Mouse (Mus musculus): ENCODE data around the gene Cstf1. TPM values are rescaled to one million over a fixed set of nuclear protein-coding genes. Genes with fewer than 3 reads are reported as not detected.
A peak's percentile ranks its signal among the peaks of the same experiment; 100 is the strongest.

The Cstf1 gene
- 40.3 and 52.1 TPM in 2 replicates for total RNA-seq (2017)

DNA sequence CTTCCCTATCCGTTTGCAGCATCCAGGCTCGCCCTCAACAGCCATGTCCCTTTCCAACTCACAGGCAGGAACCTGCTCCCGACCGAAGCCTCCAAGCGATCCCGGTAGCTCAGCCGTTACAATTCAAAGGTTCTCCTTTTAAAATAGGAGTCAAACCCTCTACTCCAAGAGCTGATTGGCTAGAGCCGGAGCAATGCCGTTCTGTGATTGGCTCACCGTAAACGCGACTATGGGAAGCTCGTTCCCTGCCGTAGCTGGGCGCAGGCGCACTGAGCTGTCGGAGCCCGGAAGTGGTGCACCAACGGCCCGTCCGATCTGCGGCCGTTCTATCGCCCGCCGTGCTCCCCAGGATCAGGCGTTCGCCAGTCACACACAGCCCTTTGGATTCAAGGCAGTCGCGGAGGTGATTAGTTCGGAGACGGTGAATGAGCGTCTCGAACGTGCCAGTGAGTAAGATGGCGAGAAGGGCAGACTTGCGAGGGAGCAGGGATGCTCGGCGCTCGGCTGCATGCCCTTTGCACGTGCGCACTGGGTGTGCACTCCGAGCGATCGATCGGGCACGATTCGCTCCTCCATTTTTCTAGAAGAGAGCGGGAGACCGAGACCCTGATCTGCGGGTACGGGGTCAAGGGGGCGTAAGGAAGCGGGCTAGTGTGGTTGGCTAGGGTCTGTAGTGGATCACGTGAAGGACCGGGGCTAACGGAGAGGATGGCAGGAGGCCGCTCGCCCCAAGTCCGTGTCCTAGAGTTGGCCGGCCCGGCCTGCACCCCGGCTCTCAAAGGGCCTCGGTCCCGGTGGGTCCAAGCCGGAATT, at the start of gene Cstf1, which contains the start of gene Aurka:
Cstf1 (plus strand) TSS at position 271 of the 813 bp plus-strand sequence.
Aurka (minus strand) TSS at position 125 of the 813 bp plus-strand sequence.
- peak; percentile 95 for ATAC-seq (replicated peaks; ENCODE audit: low read depth, poor library complexity, severe bottlenecking)

- ATAC-seq (replicated peaks; ENCODE audit: low read depth, poor library complexity, severe bottlenecking) = peak; percentile 96
Measured at GRCm38 (mm10) chr2:172320878-172321277, 49.6 kb upstream of the Cstf1 start.

DNA sequence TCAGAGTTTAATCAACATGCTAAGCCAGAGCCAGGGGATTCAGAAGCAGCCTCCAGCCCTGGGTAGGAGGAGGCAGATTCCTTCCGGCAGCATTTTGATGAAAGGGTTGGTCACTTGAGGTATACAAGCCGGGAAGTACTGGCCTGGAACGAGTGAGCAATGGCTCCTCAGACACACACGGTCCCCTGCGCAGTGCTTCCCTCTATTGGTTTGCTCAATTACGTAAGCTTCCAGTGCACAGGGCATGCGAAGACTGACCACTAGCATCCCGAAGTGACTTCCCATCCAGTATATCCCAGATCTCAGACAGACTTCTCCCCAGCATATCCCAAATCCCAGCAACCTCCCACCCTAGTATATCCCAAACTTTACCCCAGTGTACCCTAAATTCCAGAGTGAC, 42.2 kb upstream of the Cstf1 start:
- ATAC-seq (replicated peaks; ENCODE audit: low read depth, poor library complexity, severe bottlenecking) = no peak

- peak; percentile 83; the same call in 1 of the 2 replicates for ATAC-seq (replicated peaks; ENCODE audit: low read depth, poor library complexity, severe bottlenecking)
Measured at GRCm38 (mm10) chr2:172329179-172329578, 41.3 kb upstream of the Cstf1 start.

DNA sequence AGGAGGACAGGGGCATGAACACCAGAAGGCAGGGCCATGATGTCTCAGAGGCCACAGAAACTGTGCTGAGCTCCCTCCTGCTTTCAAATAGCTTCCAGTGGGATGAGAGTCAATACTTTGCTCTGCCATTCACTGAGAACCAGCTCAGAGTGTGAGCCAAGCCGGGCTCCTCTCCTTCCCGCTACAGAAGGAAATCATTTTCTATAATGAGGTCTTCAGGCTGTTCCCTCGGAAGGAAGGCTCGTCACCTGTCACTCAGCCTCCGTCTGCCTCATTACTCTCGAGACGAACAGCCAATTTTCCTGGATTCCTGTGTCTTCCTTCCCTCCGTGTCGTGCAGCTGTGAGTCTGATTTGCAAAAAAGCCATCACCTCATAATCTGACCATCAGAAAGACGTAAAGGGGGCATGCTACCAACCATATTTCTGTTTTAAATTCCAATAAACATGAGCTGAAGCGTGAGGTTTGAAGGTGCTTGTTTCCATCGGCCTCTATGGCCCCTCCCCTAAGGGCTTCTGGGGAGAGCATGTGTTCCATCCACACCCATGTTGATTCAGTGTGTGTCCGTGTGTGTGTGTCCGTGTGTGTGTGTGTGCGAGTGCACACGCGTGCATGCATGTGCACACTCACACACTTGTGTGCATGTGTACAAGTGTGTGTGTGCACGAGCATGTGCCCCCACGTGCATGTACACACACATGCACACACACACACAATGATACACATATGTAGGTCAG, 32.1 kb upstream of the Cstf1 start:
- ATAC-seq (replicated peaks; ENCODE audit: low read depth, poor library complexity, severe bottlenecking) = no peak

DNA sequence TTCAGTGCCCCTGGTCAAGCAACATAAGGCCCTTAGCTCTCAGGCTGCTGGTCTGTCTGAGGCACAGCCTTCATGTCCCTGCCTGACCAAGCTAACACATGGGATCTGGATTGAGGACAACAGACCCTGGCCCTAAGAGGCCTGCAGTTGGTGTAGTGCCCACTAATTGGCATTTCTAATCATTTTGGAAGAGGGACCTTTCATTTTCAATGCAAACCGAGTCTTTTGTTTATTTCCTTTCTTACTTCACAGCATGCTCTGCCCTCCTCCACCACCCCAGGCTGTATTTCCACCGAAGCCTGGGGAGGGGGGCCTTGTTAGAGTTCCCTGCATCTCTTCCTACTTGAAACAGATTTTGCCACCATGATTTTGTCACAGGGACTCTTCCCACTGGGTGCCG, 29.5 kb upstream of the Cstf1 start:
- no peak for ATAC-seq (replicated peaks; ENCODE audit: low read depth, poor library complexity, severe bottlenecking)

- no peak for ATAC-seq (replicated peaks; ENCODE audit: low read depth, poor library complexity, severe bottlenecking)
Measured at GRCm38 (mm10) chr2:172341606-172342005, 28.9 kb upstream of the Cstf1 start.

DNA sequence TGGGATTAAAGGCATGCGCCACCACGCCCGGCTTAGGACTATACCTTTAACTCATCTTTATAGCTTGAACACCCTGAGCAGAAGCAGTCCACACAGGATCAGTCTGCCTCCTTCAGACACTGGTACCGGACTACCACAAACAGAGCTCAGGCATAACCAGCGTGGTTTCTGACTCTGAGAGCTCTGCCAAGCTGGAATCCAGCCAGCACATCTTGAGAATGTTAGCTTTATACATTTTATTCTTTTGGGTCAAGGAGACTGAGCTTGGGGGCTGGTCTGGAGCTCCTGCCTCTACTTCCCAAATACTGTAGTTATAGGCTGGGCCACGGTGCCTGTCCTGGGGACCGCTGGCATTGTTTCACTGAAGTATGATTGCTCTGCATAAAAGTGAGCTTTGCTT, 26.7 kb upstream of the Cstf1 start:
- no peak for ATAC-seq (replicated peaks; ENCODE audit: low read depth, poor library complexity, severe bottlenecking)

DNA sequence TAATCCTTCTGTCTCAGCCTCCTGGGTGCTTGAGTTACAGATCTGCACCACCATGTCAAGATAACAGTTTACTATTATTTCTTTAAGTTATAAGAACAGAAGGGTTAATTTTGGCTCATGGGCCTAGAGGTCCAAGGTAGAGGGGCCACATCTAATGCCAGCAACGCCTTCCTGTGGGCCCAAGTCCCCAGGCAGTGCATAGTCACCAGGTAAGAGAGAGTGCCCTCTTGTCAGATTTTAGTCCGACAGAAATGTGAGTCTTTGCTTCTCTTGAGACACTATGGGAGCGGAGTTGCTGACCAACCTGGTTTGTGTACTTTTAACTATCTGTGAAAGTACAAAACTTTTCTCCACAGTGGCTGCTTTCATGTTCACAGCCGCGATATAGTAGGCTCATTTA, 25.8 kb upstream of the Cstf1 start:
- no peak for ATAC-seq (replicated peaks; ENCODE audit: low read depth, poor library complexity, severe bottlenecking)

- peak; percentile 85 for ATAC-seq (replicated peaks; ENCODE audit: low read depth, poor library complexity, severe bottlenecking)
Measured at GRCm38 (mm10) chr2:172345258-172345738, 25.2 kb upstream of the Cstf1 start, which contains the start of gene Fam210b. Gene Fam210b (plus strand): TSS chr2:172345565.

DNA sequence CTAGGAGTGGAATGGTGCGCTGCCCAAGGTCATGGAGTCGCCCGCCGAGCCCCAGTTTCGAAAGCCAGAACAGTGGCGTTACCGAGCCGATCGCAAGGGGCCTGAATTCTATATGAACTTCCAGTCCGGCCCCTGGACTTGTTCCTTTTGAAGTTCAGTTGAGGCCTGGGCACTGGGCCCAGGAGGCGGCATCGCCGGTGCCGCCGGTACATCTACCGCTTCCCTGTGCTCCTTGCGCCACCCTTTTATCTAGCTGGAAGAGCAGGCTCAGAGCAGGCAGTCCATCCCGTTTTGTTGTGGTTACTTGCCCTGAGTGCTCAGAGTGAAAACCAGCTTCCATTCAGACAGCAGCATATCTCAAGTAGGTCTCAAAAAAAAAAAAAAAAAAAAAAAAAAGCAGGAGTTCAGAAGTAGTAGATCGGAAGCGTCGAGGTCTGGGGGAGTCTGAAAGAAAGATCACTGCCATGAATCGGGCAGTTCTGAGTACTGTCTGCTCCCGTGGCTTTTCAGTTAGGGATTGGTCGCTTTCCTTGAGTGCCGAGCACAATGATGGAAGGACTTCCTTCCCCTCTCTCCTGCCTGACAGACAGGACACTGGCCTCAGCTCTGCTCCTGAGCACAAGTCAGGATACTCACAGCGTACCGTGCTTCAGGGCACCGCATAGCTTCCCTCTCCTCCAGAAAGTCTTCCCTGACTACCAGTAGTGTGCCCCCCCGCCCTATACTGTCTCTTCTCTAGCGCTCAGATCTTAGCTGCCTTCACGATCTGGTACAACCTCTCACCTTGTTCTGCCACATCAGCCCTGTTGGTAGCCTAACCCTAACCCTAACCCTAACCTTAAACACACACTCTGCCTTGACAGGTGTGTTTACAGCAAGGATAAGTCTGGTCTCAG, 24.2 kb upstream of the Cstf1 start:
- ATAC-seq (replicated peaks; ENCODE audit: low read depth, poor library complexity, severe bottlenecking) = peak; percentile 24

- ATAC-seq (replicated peaks; ENCODE audit: low read depth, poor library complexity, severe bottlenecking) = no peak
Measured at GRCm38 (mm10) chr2:172346933-172347611, 23.4 kb upstream of the Cstf1 start.

DNA sequence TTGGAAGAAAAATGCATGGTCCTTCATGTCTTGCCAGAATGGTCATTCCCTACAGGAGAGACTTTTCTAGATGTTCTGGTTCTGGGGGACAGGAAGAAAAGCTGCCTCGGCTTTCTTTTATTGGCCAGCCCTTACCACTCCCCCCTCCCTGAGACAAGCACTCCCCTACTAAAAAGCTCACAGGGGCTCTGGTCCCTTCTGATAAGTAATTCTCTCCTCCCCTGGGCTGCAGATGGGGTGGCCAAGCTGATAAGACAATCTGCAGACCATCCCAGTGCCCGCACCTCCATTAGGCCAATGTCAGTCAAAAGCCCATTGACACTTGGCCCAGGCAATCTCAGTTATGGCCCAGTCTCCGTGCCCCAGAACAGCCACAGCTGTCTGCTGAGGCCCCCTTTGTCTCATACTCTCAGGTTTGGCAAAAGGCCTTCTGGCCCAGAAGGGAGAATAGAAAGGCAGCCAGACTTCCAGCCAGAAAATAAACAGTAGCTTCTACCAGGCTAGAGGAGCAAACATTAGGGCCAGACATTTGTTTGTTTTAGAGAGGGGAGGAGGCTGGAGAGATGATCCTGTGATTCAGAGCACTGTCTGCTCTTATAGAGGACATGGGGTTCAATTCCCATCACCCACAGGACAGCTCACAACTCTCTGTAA, 22.1 kb upstream of the Cstf1 start:
- no peak; the same call in 1 of the 2 replicates for ATAC-seq (replicated peaks; ENCODE audit: low read depth, poor library complexity, severe bottlenecking)

DNA sequence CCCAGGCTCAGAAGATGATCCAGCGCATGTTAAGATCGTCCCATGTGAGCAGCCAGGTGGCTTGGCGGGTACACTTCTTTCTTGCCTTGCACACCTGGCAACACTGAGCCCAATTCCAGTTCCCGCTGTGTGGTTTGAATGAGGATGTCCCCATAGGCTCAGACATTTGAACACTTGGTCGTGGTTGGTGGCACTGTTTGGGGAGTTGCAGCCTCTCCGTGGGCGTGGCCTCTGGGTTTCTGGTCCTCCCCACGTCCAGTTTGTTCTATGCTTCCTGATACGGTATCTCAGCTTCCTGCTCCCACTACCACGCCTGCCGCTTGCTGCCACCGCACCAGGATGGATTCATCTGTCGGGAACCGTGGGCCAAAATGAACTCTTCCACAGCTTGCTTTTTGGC, 20.7 kb upstream of the Cstf1 start:
- ATAC-seq (replicated peaks; ENCODE audit: low read depth, poor library complexity, severe bottlenecking) = no peak

DNA sequence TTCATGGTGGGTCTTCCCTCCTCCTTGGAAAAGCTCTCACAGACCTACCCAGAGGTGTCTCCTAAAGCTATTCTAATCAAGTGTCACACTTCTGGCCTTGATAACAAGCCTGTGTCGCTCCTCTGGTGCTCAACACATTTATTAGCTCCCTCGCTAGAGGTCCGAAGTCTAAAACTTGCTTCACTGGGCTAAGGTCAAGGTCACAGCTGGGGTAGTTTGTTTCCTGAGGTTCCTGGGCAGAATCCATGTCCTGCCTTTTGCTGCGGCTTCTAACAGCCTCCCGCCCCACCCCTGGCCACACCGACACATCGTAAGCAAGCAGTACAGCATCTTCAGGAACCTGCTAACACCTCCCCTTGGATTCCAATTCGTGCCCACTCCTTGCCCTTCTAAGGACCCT, 19.7 kb upstream of the Cstf1 start:
- no peak for ATAC-seq (replicated peaks; ENCODE audit: low read depth, poor library complexity, severe bottlenecking)

- no peak for ATAC-seq (replicated peaks; ENCODE audit: low read depth, poor library complexity, severe bottlenecking)
Measured at GRCm38 (mm10) chr2:172353218-172353617, 17.3 kb upstream of the Cstf1 start.

- ATAC-seq (replicated peaks; ENCODE audit: low read depth, poor library complexity, severe bottlenecking) = no peak
Measured at GRCm38 (mm10) chr2:172354761-172355160, 15.7 kb upstream of the Cstf1 start.

DNA sequence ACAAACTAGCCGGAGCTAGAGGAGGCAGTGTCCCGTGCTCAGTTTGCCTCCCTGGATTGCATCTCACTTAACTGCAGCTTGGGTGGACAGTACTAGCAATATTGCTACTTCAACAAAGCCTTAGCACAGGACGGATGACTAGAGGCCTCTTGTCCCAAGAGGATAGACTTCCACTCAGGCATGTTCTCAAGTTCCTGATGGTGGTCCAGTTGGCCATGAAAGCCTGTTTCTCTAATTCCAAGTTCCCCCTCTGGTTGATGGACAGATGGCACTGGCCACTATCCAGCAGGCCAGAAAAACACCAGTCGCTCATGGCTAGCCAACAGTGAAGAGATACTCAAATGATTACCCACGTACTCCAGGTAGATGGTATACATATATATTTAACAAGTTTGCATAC, 14.6 kb upstream of the Cstf1 start:
- ATAC-seq (replicated peaks; ENCODE audit: low read depth, poor library complexity, severe bottlenecking) = no peak

DNA sequence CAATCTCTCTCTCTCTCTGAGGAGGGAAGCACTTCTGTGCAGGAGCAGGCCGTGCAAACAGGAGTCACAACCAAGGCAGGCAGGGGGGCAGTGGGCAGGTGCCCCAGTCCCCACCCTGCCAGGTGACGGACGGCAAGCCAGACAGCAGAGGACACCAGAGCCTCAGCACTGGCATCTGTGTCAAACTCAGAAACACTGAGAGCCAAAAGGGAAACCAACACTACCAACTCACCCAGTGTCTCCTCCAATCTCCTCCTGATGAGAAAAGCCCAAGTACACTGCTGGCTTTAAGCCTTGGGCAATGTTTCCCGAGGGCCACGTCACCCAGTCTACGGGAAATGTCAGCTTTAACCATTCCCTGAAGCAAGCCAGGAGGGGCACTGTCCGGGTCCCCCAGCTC, 7.3 kb upstream of the Cstf1 start:
- ATAC-seq (replicated peaks; ENCODE audit: low read depth, poor library complexity, severe bottlenecking) = no peak

Measured in common myeloid progenitor, adult 5-6 weeks (primary cell).